Mouse (Mus musculus) cerebellum, postnatal 4 days (tissue): ENCODE measurements at regions not wholly inside any gene's neighbourhood (a gene's known extent, or its start where the extent isn't known, plus 50 kb on each side); places are given as distances from the start of the nearest gene placed in this dataset.
A peak's percentile ranks its signal among the peaks of the same experiment; 100 is the strongest.
"Not testable (repeated sequence)": the region's sequence is repeated elsewhere in the genome, so short reads cannot be mapped to it uniquely, and the experiment has no call there.

Experiments
- DNase-seq, 2 experiments: peaks; one replicate each; pipeline ENCODE4 v3.0.0; 2022; ENCODE audit warnings: low spot score in 2 of 2, mixed read lengths in 1 of 2

DNA sequence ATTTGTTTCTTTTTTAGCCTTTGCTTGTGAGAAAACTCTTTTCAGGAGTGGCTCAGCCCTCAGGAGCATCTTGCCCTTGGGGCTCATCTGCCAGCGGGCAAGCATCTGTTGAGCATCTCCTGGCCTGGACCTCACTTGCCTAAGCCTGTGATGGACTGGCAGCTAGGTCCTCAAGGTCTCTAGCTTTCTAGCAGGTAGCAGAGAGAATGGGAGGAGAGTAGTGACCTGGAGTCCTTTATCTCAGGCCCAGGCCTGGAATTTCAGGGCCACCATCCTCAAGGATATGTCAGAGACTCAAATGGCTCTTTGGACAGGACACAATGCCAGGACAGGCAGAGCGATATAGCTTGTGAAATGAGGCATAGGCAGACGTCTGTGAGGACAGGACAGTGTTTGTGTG is 59.3 kb upstream of the Klf13 start:
- DNase-seq, result no peak

DNA sequence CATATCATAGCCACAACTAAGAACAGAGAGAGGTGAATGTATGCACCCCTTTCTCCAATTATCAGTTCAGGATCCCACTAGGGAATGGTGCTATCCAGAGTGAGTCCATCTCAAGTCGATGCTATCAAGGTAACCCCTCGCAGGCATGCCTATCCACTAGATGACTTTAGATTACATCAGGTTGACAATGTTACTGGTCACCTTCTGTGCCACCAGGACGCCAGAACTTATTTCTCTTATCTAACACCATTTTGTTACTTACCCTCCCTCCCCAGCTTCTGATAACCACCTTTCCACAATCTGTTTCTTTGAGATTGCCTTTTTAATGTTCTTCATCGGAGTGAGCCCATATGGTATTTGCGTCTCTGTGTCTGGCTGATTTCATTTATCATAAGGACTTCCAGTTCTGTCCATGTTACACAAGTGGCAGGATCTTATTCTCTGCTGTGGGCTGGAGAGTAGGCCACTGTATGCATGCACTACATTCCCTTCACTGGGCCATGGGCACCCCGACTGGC is 57.9 kb upstream of the Klf13 start:
- DNase-seq, result no peak

DNA sequence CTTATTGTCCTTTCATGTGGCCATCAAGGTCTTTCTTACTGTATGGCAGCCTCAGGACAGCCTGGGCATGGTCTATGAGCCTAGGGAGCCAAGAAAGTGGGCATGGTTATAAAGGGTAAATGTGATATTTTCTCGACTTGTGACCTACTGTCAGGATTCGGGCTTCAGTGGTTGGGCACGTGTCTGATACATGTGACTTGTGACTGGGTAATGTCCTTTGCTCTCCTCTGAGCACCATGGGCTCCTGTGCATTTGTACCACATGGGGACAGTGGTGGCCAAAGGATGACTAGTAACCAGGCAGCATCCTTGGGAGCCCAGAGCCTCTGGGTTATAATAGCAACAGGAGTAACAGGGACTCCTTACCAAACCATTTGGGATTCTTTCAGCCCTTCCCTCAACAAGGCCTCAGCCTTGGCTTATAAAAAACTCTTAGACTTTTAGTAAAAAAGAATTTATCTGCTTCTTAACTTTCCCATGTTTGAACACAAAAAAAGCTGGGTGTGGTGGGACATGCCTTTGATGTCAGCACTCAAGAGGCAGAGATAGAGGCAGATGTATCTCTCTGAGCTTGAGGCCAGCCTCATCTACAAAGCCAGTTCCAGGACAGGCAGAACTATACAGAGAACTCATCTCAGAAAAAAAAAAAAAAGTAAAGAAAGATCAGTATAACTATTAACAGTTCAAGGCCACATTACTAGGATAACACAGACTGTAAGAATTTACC is 56.7 kb upstream of the Klf13 start:
- DNase-seq, result no peak

DNA sequence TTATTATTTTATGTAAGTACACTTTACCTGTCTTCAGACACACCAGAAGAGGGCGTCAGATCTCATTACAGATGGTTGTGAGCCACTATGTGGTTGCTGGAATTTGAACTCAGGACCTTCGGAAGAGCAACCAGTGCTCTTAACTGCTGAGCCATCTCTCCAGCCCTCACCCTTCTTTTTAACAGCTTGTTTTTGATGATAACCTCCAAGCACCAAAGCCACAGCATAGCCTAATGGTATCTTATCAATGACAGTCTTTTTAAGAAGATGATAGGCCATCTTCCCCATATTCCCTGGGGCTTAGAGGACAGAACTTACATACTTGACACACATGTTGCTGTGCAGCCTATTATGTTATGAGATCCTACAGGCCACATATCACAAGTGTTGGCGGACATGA is 56.1 kb upstream of the Klf13 start:
- not testable (repeated sequence) for DNase-seq

DNA sequence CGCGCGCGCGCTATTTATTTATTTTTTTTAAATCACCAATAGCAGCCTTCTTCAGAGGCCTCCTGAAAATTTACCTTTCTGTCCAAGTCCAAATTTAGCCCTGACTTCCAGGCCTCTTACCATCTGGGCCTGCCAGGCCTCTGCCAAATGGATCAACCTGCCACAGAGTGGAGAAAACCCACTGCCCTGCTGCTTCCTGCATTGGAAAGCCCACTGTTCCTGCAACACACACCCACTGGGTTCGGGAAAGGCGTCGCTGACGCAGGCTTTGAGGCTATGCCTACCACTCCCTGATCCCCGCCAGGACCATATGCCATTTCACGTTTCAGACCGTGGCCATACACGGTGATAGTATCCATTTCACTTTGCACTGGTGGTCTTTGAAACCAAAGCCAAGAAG is 53.4 kb upstream of the Klf13 start:
- peak in 1 of 2 experiments; percentile 46 for DNase-seq

DNA sequence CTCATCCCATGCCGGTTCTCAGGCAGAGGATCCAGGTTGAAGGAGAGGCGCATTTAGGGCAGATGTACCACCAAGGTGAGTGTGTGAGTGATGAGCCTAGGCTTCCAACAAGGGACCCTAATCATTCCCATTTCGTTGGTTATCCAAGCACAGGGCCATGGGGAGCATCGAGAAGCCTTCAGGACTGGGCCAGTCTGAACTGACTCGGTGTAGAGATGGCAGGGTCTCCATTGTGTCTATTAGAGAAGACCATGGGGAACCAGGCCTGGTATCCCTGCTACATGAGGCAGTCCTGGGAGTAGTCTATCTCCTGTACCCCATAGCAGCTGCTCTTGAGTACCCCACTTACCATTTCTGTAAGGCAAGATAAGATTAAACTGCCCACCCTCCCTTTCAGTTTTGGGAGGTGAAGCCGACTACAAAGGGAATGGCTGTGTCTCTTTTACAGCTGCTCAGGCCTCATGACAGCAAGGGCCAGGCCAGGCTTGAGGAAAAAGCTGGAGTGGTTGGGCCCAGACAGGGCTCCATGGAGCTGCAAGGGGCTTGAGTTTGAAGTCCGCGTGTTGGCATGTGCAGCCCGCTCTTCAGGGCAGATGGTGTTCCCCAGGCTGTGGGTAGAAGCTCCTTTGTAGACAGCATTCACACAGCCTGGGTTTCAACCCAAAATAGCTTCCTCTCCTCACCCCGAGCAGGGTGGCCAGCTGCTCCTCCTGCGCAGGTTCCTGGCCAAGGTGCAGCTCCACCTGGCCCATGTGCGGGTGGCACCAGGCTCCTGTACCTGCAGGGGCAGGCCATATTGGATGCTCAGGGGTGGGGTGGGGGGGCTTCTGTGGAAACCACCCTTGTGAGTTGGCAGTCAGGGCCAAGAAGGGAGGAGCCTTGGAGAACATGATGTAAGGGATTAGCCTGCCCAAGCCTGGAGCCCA is 52.6 kb upstream of the Klf13 start:
- DNase-seq, result peak in 1 of 2 experiments; percentile 46

DNA sequence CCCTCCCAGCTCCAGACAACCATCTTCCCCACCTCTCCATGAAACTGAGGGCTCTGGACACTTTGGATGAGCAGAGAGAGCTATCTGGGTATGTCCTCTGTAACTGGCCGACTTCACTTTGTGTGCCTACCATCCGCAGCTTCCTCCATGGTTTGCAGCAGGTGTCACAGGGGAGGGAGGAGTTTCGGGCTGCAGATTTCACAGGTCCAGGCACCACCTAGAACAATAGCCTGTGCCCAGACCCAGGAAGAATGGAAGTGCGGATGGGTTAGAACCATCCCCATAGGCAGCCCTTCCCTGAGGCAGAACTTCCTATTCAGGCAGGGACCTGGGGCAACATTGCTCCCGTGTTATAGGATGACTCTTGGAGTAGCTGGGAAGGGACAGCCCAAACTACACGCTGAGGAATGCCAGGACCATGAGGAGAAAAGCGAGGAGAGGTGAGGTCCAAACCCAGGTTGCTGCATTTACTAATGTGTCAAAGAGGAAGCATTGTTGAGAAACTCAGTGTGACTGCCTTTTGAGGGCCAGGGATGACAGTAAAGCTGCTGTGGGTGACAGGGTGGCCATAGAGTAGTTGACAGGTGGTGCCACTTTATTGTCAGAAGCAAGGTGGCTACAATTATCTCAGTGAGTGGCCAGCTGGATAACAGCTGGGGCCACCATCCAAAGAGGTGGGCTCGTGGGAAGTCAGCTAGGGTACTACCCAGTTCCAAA is 51.8 kb upstream of the Klf13 start:
- no peak for DNase-seq

DNA sequence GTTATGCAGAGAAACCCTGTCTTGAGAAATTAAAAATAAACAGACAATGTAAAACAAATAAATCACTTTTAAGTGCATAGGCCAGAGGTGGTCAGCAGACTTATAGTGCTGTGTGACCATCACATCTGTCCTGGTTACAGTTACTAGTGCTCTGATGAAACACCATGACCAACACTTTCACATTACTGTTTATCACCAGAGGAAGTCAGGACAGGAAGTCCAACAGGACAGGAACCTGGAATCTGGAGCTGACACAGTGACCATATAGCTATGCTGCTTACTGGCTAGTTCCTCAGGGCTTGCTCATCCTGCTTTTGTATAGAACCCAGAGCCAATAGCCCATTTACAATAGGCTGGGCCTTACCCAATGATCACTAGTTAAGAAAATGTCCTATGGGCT is 51.0 kb upstream of the Klf13 start:
- DNase-seq, result no peak
